Mouse (Mus musculus): ENCODE measurements around the gene Gvin1. TPM values are rescaled to one million over a fixed set of nuclear protein-coding genes. Genes with fewer than 3 reads are reported as not detected.
"Not testable (repeated sequence)": the region's sequence is repeated elsewhere in the genome, so short reads cannot be mapped to it uniquely, and the experiment has no call there.

Gene Gvin1
- polyA plus RNA-seq, 1 experiment from 2014 or later, result 0.15 TPM

- no CpG with 5 or more reads among the region's 1 CpGs for WGBS
- H3K4me2 ChIP-seq (replicated peaks; ENCODE audit: low read depth); H3K27ac ChIP-seq (replicated peaks); H3K36me3 ChIP-seq (ENCODE audit: control insufficient read depth, insufficient read depth, low read length); ATAC-seq (ENCODE audit: low FRiP score, low TSS enrichment); H3K27me3 ChIP-seq (ENCODE audit: control insufficient read depth, insufficient read depth, low read length); H3K4me1 ChIP-seq (replicated peaks; ENCODE audit: control insufficient read depth, insufficient read depth); DNase-seq (ENCODE audit: low spot score); H3K9ac ChIP-seq (ENCODE audit: low read length); H3K4me3 ChIP-seq (ENCODE audit: low read depth, low read length); H3K9me3 ChIP-seq (ENCODE audit: control insufficient read depth, low read length): not testable (repeated sequence)
Measured at GRCm38 (mm10) chr7:106141128-106141895, 73.8 kb downstream of the Gvin1 start.

DNA sequence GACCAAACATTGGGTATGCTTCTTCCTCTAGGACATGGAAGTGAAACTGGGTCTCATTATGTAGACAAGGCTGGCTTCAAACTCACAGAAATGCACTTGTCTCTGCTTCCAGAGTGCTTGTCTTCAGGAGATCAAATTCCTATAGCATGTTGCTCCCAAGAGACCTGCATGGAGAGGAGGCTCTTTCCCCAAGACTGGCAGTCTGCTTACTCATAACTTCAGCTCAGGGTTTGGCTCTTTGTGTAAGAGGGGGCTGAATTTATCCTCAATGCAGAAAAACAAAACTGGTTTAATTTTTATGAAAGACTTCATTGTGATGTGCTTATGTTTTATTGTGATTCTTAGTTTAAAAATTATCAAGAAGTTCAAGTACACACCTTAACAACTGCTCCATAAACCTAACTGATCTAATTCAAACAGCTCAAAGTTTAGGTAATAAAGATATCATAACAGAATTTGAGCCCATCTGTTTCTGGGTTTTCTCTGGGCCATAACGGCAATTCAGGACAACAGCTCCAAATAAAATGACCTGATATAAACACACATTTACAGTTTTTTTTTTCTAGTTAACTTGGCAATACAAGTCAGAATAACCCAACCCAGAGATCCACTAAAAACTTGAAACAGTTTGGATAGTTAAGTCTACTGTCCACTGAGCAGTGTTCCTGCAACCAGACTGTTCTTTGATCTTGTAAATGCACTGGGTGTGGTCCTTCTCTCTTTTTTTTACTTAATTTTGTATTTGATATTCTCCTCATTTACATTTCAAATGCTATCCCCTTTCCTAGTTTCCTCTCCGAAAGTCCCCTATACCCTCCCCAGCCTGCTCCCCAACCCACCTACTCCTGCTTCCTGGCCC lies 97.8 kb downstream of the Gvin1 start:
- not testable (repeated sequence) for ATAC-seq (ENCODE audit: low FRiP score, low TSS enrichment); DNase-seq (ENCODE audit: low spot score); H3K27me3 ChIP-seq (ENCODE audit: control insufficient read depth, insufficient read depth, low read length); H3K9me3 ChIP-seq (ENCODE audit: control insufficient read depth, low read length); H3K27ac ChIP-seq (replicated peaks); H3K4me1 ChIP-seq (replicated peaks; ENCODE audit: control insufficient read depth, insufficient read depth); H3K4me3 ChIP-seq (ENCODE audit: low read depth, low read length); H3K4me2 ChIP-seq (replicated peaks; ENCODE audit: low read depth); H3K36me3 ChIP-seq (ENCODE audit: control insufficient read depth, insufficient read depth, low read length); H3K9ac ChIP-seq (ENCODE audit: low read length)
- no CpG with 5 or more reads among the region's 2 CpGs for WGBS

All from stomach, postnatal 0 days (tissue).